Mouse (Mus musculus) bone marrow macrophage, adult 2 months (primary cell): Measurements from ENCODE around the gene Myo19.

ENCODE experiments used
- CTCF ChIP-seq: IDR thresholded peaks from 2 replicates; pipeline ENCODE4 v1.5.1; 2012; ENCODE audit warnings: low read depth, mild to moderate bottlenecking, low read length, moderate library complexity
- POLR2A ChIP-seq: IDR thresholded peaks from 2 replicates; pipeline ENCODE4 v1.6.1; 2012; ENCODE audit warnings: mild to moderate bottlenecking, low read depth, low read length, borderline replicate concordance

- TF ChIP-seq CTCF (no peak), POLR2A (no peak)
Measured at GRCm38 (mm10) chr11:84880971-84881370, 1.0 kb downstream of the Myo19 start.
